Mouse (Mus musculus): Measurements from ENCODE around the gene Tufm. TPM values are rescaled to one million over a fixed set of nuclear protein-coding genes. Genes with fewer than 3 reads are reported as not detected.
A peak's percentile ranks its signal among the peaks of the same experiment; 100 is the strongest.
"Not testable (repeated sequence)": the region's sequence is repeated elsewhere in the genome, so short reads cannot be mapped to it uniquely, and the experiment has no call there.

The Tufm gene
- total RNA-seq, 2 experiments from 2014 or later = 80.9 to 96.5 TPM

GRCm38 (mm10) chr7:126464836-126465235 is 22.3 kb upstream of the Tufm start:
- no peak for DNase-seq
- intact Hi-C loops (cut with DNase I) = no loop called here

- intact Hi-C loops (cut with DNase I) = no loop called here
Measured at GRCm38 (mm10) chr7:126465246-126466030, 21.7 kb upstream of the Tufm start.

GRCm38 (mm10) chr7:126466116-126466515 is 21.0 kb upstream of the Tufm start:
- intact Hi-C loops (cut with DNase I) = no loop called here
- DNase-seq = no peak

More at GRCm38 (mm10) chr7:126465246-126466030, 21.7 kb upstream of the Tufm start:
- DNase-seq = no peak

DNA sequence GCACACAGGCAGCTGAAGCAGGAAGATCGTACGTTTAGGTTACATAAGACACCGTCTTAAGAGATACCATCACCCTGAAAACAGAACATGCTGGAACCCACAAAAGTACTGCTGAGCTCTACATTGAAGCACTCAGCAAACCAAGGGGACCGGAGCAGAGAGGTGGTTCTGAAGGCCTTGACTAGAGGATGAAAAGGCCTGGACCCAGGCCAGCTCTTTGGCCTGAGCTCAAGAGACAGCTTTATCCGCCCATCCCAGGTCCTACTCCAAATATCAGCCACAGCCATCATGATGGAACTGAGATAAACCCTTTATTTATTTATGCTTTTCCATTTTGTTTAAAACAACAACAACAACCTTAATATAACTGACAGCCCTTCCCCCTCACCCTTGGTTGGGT is 20.5 kb upstream of the Tufm start:
- intact Hi-C loops (cut with DNase I) = no loop called here
- no peak for DNase-seq

GRCm38 (mm10) chr7:126467271-126467670 is 19.9 kb upstream of the Tufm start:
- peak; percentile 41 for DNase-seq
- intact Hi-C loops (cut with DNase I) = no loop called here

GRCm38 (mm10) chr7:126467834-126468627 is 19.1 kb upstream of the Tufm start:
- intact Hi-C loops (cut with DNase I) = no loop called here
- DNase-seq = no peak

DNA sequence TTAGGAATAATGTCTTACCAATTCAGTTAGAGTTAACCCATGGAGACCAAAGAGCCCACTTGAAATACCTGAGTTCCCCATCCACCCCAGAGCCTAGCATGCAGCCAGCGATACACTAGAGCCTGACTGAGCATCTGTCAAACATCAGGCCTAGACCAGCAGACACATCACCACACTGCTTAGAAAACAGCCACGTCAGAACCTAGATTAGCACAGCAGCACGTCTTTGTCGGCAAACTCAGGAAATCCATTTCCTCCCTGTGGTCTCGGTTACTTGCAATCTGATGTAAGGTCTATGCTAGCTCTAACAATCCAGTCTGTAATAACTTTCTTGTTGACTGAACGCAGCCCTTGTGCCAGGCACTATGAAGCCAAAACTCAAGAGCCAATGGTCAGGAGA is 17.1 kb upstream of the Tufm start:
- intact Hi-C loops (cut with DNase I) = no loop called here
- DNase-seq = no peak

DNA sequence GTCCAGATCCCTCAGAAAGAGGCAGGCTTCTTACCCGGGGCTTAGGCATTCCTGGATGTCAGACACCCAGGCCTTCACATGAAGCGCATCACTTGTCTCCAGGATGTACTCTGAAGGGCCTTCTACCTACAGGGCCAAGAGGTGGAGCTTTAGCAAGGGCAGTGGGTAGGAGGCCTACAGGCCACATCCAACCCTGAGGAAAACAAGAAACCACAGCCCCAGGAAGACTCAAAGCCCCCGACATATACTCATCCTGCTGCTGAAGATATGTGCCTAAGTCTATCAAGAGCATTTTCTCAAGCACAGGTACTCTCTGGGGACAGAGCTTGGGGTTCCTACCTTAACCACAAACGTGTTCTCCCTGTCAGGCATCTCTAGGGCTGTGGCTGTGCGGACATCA is 15.8 kb upstream of the Tufm start:
- DNase-seq = no peak
- intact Hi-C loops (cut with DNase I) = no loop called here

DNA sequence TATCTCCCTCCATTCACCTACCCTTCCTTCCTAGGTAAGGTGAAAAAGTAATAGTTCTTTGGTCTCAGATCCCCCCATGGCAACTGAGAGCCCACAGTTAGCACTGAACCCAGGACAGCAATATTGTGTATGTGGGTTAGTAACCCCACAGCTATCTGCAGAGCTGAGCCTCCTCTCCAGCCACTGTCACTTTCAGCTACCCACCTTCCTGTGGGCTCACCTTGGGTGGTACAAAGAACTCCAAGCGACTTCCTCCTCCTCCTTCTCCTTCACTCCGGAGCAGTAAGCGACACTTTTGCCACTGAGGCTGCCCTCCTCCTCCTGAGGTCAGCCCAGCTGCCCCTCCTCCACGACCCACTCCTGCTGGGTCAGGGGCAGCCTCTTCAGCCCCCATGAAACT is 15.3 kb upstream of the Tufm start:
- no peak for DNase-seq
- intact Hi-C loops (cut with DNase I) = no loop called here

DNA sequence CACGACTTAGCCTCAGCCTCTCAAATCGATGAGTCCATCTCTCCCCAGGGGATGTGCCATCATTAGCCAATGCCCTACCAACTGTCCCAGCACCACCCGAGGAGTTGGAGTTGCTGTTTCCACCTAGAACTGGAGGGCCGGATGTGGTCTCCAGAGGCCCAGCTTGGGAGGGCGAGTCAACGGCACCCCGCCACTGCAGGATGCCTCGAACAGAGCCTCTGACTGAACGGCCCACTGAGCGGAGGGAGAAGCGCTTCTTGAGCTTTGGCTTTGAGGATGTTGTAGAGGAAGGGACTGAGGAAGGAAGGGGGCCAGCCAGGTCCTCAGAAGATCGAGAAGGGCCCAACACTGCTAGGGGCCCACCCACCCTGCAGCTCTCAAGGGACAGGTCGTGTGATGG is 14.9 kb upstream of the Tufm start:
- intact Hi-C loops (cut with DNase I) = no loop called here
- no peak for DNase-seq

DNA sequence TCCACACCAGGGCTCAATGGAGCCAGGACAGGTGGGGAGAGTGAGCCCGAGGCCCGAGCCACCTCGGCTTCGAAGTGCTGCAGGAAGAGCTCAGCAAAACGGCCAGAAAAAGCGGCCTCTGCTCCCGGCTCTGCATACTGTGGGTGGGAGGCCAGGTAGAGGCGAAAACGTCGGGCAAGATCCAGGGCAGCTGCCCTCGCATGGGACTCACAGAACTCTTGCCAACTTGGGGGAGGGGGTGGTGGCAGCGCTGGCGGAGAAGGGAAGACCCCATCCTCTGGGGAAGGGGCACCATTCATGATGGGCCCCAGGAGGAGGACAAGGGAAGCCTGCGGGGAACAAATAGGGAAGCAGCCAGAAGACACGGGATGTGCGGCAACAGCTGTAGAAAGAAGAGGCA is 14.4 kb upstream of the Tufm start:
- intact Hi-C loops (cut with DNase I) = no loop called here
- DNase-seq = no peak

- DNase-seq = no peak
- intact Hi-C loops (cut with DNase I) = no loop called here
Measured at GRCm38 (mm10) chr7:126473470-126474086, 13.6 kb upstream of the Tufm start.

GRCm38 (mm10) chr7:126474486-126474955 is 12.6 kb upstream of the Tufm start:
- no peak for DNase-seq
- intact Hi-C loops (cut with DNase I) = no loop called here

- peak; percentile 94 for DNase-seq
- intact Hi-C loops (cut with DNase I) = no loop called here
Measured at GRCm38 (mm10) chr7:126474993-126475581, 12.1 kb upstream of the Tufm start, which contains the start of gene Sh2b1. Gene Sh2b1, minus strand, starts transcription at chr7:126475424.

GRCm38 (mm10) chr7:126481699-126482098 is 5.5 kb upstream of the Tufm start:
- intact Hi-C loops (cut with DNase I) = loop anchor here (2.0 kb wide), 1 partner anchor 47 kb away; no protein-coding TSS in a partner anchor
- no peak for DNase-seq

DNA sequence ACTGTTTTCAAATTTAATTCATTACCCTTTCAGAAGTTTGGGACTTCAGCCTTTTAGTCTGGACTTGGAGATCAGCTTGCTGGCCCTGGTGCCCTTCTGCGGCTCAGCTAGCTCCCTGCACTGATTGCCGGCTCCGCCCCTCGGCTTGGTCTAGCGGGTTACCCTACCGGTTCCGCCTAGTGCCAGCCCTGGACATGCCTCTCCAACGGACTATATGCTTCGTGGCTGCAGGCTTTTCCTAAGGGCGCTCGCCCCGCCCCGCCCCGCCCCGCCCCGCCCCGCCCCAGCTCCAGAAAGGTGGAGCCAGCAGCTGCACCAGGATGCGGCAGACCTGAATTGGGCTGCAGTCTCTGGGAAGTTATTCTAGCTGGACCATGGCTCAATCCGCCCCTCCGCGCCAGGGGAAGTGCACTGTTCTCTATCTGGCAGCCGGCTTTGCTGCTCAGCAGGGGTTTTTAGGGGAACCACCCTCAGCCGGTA is 4.7 kb upstream of the Tufm start:
- intact Hi-C loops (cut with DNase I) = no loop called here
- DNase-seq = peak; percentile 70

DNA sequence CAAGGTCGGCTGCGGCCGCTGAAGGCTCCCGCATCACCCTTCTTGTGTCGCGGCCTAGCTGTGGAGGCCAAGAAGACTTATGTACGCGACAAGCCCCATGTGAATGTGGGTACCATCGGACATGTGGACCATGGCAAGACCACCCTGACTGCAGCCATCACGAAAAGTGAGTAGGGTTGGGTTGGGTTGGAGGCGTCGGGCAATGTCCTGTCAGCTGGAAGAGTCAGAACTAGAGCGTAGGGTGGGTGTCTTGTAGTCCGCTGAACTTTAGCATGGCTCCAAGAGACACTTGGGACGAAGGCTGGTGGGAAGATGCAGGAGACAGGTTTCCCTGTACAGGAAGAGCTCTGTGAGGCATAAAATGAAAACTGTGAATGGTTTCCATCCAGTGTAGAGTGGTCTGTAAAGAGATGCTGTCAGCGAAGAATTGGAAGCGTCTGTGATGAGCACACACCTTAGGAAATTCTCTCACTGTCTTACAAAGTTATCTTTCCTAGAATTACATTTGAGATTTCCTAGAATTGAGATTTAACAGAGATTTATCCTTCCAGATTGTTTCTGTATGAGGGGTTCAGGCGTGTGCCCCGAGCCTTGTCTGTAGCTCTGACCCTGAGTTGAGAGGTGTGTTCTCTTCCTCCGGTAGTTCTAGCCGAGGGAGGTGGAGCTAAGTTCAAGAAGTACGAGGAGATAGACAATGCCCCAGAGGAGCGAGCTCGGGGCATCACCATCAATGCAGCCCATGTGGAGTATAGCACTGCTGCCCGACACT is 640 bp downstream of the Tufm start:
- intact Hi-C loops (cut with DNase I); DNase-seq: not testable (repeated sequence)

- intact Hi-C loops (cut with DNase I) = no loop called here
- no peak for DNase-seq
Measured at GRCm38 (mm10) chr7:126491005-126491404, 3.8 kb downstream of the Tufm start.

- intact Hi-C loops (cut with DNase I) = no loop called here
- DNase-seq = peak; percentile 45
Measured at GRCm38 (mm10) chr7:126491973-126492372, 4.8 kb downstream of the Tufm start.

GRCm38 (mm10) chr7:126494120-126494519 is 7.0 kb downstream of the Tufm start:
- intact Hi-C loops (cut with DNase I) = no loop called here
- DNase-seq = no peak

All from left cerebral cortex, postnatal 4 days (tissue).